Mouse (Mus musculus) cerebellum, adult 18-20 months (tissue): ENCODE results near the gene Pde1a.

Source experiments
- DNase-seq, 2 experiments: peaks; one replicate each; pipeline ENCODE4 v3.0.0; 2021

Gene Pde1a

DNA sequence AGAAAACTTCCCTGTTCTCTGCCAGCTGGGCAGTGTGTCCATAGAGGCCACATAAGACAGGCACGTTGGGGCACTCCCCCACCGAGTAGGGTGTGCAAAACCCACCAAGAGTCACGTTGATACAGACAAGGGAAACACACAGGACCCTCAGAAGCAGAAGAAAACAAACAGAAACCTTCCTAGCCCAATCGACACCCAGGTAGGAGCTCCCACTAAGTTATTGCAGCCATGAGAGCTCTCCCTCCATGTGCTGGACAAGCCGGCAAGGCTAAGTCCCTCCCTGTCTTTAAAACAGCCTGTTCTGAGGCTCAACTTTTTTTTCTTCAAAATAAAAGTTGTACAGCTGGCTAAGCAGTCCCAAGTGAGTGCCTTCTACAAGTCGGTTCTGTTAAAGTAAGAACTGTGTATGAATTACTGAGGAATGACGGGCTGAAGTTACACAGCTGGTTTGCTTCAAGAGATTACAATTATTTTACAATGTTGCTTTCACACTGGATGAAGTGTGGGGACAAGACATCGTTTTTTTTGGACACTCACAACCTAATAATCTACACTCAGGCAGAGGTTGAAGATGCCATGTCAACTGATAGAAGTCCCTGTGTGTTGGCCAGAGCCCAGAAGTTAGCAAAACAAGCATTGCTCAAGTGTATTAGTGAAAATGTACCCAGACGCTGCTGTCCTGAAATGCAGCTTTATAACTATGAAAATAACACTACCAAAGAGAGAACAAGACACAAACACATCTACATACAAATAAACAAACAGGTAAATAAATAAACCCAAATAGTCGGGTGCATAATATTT, 90.4 kb downstream of the Pde1a start:
- DNase-seq, result no peak

DNA sequence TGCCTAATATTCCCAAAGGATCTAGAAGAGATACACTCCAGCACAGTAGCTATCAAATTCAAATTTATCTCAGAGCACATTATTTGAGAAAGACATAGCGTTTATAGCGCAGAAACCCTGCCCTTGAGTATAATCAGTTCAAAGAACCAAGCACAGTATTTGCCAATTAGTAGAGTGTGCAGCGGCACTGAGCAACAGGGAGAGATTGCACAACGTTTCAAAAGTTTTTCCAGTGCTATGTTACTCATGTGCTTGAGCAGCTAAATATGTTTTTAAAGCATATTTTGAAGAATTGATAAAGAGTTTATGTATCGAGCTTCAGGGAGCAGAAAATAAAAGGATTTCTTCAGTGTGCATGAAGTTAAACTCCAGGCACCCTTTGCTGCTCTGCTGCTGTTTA, 91.3 kb downstream of the Pde1a start:
- DNase-seq, result no peak

DNA sequence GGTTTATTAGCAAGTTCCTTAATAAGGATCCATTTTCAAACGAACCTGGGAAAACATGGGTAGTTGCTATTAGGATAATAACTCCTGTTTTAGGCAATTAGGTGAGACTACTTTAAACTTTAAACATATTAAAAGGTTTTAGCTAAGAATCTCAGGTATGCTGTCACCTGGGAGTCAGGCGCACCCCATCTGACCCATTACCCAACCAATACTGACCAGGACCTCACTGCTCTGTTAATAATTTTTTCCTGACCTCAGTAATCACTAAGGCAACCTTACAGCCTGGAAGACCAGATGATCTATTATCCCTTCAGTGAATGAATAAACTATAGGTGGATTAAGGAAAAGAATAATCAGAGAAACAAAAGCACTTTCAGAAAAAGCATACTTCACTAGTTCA, 100.2 kb downstream of the Pde1a start:
- no peak for DNase-seq

GRCm38 (mm10) chr2:80026053-80026452, 103.2 kb downstream of the Pde1a start:
- DNase-seq, result no peak

- DNase-seq, result no peak
These were observed 103.7 kb downstream of the Pde1a start for GRCm38 (mm10) chr2:80025597-80025996.

DNA sequence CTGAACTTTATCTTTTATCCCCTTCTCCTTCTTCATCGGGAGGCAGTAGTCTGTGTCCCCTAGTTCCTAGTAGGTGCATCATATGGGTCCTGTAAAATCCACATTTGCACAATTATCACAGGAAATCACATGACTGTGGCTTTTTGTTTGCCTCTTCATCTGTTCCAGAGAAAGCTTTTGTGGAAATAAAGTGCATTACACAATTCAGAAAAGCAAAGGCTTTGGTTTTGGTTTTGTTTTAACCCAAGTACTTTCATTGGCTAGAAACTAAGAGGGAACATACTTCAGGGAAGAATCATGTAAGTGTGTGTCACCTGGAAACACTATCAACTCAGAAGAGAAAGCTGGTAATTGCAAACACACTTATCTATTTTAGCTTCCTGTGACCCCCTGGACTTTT, 104.2 kb downstream of the Pde1a start:
- no peak for DNase-seq

GRCm38 (mm10) chr2:80014161-80014560, 115.1 kb downstream of the Pde1a start:
- no peak for DNase-seq

- no peak for DNase-seq
These were observed 116.2 kb downstream of the Pde1a start for GRCm38 (mm10) chr2:80013060-80013459.

DNA sequence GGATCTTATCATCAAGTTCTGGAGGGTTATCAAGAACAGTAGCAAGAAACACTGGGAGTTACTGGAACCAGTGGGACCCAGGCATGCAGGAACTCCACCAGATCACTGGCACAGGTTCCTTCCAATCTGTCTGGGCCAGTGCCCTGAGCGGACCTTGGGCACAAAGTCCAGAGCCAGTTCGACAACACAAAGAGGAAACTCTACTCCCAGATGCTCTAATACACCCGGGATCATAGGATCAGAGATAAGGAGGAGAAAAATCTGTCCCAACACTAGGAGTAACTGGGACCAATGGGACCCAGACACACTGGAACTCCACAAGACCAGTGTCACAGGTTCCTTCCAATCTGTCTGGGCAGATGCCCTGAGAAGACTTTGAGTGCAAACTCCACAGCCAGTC, 130.1 kb downstream of the Pde1a start:
- no peak for DNase-seq

DNA sequence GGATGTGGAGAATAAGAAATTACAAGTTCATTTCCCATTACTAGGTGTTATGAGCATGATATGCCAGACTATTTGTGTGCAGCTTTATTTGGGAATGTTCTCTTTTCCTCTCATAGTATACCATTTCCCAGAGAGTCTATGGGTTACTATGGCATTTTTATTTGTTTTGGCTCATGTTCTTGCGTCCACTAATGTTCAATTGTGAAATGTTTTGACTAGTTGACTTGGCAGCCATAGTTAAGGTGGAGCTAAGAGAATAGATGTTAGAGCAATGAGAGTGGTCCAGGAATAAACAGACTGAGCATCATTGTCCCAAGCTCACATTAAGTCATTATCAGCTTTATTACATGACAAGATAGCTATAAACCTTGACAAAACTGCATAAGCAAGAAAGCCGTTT, 130.8 kb downstream of the Pde1a start:
- DNase-seq, result no peak

GRCm38 (mm10) chr2:79991642-79992041, 137.6 kb downstream of the Pde1a start:
- no peak for DNase-seq

- no peak for DNase-seq
These were observed 145.5 kb downstream of the Pde1a start for GRCm38 (mm10) chr2:79983778-79984177.

DNA sequence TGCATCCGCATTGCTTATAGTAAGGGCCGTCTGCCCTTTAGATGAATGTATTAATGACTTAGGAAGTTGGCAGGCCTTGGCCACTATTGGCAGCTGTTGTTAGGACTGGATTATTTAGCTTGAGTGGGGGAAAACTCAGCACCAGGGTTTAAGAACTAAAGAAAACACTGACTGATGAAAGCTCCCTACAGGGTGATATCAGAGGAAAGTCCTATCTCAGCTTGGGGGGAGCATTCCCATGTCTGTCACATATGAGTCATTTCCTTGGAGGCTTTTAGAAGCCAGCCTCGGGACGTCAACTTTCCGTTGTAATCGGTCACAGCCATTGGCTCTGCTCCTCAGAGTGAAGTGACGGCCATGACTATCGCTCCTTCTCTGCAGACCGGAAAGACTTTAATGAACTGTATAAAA, 146.0 kb downstream of the Pde1a start:
- no peak for DNase-seq

GRCm38 (mm10) chr2:79981781-79982180, 147.5 kb downstream of the Pde1a start:
- no peak for DNase-seq

- no peak for DNase-seq
These were observed 150.3 kb downstream of the Pde1a start for GRCm38 (mm10) chr2:79978992-79979391.

DNA sequence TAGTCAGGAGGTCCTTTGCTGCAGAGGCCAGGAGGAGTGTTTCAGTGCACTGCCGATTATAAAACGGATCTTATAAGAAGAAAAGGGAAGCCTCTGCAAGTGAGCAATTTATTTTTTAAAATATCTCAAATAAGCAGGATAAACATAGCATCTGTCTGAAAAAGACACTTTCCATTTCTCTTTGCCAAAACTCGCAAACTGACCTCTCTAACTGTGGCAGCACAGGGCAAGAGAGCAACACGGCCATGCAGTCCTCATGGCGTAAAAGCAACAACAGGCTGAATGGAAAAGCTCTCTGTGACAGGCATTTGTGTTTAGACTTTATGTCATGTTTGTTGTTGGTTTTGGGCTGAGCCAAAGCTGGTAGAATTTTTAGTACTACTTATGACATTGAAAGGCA, 152.0 kb downstream of the Pde1a start:
- DNase-seq, result no peak

DNA sequence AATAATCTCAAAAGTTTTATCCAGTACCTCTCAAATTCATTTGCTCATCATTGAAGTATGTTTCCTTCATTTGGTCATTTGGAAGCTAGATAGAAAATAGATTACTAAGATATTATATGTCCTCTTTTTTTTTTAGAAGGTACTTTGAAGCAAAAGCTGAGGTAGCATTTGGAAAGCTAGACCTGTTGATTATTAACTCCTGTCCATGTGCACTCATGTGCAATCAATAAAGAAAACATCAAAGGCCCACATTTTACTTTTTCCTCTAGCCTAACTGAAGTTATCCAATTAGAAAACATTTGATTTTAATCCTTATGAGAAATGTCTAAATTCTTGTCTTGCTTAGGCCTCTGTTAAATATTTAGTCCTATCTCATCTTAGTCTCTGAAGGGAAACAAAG, 153.3 kb downstream of the Pde1a start:
- DNase-seq, result no peak

DNA sequence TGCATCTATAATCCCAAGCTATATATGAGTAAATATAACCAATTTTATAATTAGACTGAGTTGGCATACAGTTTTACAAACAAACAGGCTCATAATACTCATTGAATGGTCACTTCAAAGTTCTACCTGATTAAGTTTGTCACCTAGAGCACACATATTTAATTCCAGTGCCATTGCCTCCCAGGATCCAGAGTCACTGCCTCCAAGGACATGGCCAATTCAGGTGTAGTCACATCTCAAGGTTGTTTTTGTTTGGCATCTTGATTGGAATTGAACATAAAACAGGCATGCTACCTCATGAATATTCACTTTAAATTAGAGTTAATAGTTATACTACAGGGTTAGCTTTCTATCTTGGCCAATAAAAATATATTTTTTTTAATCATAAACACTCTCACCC, 157.0 kb downstream of the Pde1a start:
- DNase-seq, result no peak

- DNase-seq, result no peak
These were observed 159.7 kb downstream of the Pde1a start for GRCm38 (mm10) chr2:79969594-79969993.

- no peak for DNase-seq
These were observed 162.4 kb downstream of the Pde1a start for GRCm38 (mm10) chr2:79966681-79967506.

- DNase-seq, result no peak
These were observed 163.2 kb downstream of the Pde1a start for GRCm38 (mm10) chr2:79966086-79966485.

DNA sequence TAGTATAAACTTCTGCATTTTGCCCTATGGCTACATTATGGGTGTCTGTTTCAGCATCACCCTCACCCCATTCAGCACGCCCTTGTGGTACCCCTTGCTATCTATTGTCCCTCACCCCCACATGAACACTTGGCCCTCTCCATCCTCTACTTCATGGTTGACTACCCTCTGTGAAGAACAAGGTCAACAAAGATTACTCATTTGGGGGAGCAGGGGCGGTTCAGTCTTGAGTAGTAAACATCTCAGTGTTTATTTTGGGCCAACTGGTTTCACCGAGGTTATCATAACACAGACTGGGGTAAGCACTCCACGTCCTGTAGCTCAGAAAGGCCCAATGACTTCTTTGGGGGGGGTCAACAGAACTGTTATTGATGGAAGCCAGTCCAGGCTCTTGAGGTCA, 164.3 kb downstream of the Pde1a start:
- DNase-seq, result no peak

DNA sequence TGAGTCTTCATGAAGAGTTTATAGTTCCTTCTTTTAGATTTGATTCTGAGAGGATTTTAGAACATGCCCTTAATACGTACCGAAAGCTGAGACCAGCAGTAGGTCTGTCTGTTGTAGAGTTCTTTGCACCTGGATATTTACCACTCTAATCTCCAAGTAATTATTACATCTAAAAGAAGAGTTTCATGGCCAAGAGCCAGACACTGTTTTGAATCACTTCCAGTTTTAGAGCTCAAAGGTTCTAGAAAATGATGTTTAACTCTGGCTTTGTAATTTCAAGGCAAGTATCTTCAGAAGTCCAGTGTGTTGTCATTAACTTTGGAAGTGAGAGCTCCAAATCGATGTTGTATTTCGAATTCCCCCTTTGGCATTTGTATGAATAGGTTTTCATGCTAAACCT, 167.8 kb downstream of the Pde1a start:
- DNase-seq, result no peak

DNA sequence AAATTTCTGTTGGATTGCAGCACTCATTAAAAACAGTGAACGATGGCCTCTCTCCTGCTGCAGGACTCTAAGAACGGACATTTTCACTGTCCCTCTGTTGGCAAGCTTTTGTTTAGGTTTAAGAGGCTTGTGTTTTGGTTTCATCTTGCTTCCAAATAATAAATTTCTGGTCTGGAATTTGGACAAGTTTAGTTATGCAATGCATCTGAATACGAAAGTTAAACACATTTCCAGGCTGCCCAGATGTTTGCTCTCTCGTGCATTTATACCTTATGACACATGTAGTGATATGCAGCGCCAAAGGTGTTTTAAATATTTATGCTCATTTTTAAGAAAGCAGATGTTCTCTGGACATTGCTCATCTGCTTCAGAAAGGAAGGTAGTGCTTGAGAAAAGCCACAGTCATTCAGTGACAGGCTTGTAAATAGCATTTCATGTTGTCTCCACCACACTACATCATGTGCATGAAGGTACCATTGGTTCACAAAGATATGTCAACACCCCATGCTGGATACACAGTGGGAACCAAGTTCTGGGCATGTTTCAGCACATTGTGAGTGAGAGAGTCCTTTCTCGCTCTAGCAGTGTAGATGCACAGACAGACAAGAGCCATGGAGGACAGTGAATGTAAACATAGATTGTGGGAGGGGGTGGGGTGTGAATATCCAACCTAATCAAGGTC, 171.5 kb downstream of the Pde1a start:
- no peak for DNase-seq
